Mouse (Mus musculus) embryonic facial prominence, embryonic 12.5 days (tissue): Measurements from ENCODE around the gene Barhl1. TPM values are rescaled to one million over a fixed set of nuclear protein-coding genes. Genes with fewer than 3 reads are reported as not detected.

ENCODE experiments used
- ATAC-seq: fragments of 200-750 bp; cut with Nextera tagmentation; 2 replicates; pipeline ENCODE4 v1.8.0; 2017; ENCODE audit not compliant: insufficient number of reproducible peaks, insufficient read depth, low FRiP score, low TSS enrichment
- H3K27ac ChIP-seq: fragments of 300-500 bp; sonication (generic); 2 replicates; pipeline ENCODE4 v1.5.1; 2016; ENCODE audit warnings: mild to moderate bottlenecking
- H3K27me3 ChIP-seq: fragments of 300-500 bp; sonication (generic); 2 replicates; pipeline ENCODE4 v1.6.1; 2016; ENCODE audit warnings: mild to moderate bottlenecking, moderate library complexity
- H3K36me3 ChIP-seq: fragments of 300-500 bp; sonication (generic); 2 replicates; pipeline ENCODE4 v1.6.1; 2016; ENCODE audit warnings: mild to moderate bottlenecking
- H3K4me1 ChIP-seq: fragments of 300-500 bp; sonication (generic); 2 replicates; pipeline ENCODE4 v1.6.1; 2016
- H3K4me2 ChIP-seq: fragments of 300-500 bp; sonication (generic); replicated peaks from 2 replicates; pipeline ENCODE4 v1.6.1; 2016; ENCODE audit warnings: mild to moderate bottlenecking, moderate library complexity
- H3K4me3 ChIP-seq: fragments of 300-500 bp; sonication (generic); 2 replicates; pipeline ENCODE4 v1.5.1; 2016; ENCODE audit warnings: mild to moderate bottlenecking
- H3K9ac ChIP-seq: fragments of 300-500 bp; sonication (generic); 2 replicates; pipeline ENCODE4 v1.6.1; 2016; ENCODE audit warnings: mild to moderate bottlenecking, moderate library complexity
- H3K9me3 ChIP-seq: fragments of 300-500 bp; sonication (generic); 2 replicates; pipeline ENCODE4 v1.6.1; 2016; ENCODE audit warnings: mild to moderate bottlenecking, moderate library complexity
- WGBS: fragments of 180-500 bp; shearing (Covaris S2); methylation state at CpG from one replicate; pipeline ENCODE4 v1.1.7; 2016; 5-methylcytosine and 5-hydroxymethylcytosine counted together
- polyA plus RNA-seq: library from polyadenylated mRNA; unstranded; fragments of >200 nt; fragmentation: Nextera tagmentation; extraction: Ambion mirVana; gene quantifications from 2 replicates; pipeline ENCODE4 v1.2.1, GENCODE M21; 2016

Barhl1 gene
- polyA plus RNA-seq, 1 experiment from 2014 or later = 1.5 TPM

DNA sequence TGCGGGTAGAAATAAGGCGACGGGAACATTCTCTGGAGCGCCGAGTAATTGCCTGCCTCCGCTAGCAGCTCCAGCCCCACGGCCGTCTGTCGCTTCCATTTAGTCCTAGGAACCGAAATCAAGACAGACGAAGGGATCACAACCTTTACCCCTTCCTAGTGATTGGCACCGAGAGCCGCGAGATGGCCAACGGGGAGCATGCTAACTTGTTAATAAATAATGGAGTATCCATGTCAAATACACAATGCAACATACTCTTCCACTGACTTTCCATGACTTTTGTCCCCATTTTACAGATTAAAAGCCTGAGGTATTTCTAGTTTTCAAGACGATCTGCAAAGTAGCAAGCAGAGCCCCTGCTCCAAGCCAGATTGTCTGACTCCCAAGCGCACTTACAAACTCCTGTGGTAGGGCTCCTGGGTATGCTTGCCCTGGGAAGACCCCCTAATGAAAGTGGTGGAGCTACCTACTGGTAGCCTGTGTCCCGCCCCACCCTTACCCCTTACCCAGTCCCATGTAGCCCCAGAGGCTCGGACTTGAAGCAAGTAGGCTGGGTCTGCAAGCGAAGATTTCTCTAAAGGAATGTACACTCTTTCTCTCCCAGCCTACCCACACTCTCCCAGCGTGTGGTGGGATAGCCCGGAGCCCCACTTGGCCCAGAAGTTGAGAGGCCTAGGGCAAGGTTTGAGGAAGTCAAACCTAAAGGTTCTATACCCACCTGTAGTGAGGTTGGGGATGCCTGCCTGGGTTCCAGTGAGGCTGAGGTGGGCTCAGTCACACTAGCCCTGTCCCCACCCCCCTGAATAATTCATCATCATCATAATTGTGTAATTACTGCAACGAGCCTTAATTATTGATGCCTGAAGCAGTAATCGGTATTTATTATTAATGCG lies 6.4 kb downstream of the Barhl1 start:
- ATAC-seq = no peak
- H3K9ac ChIP-seq = no peak overlapping the region
- no peaks in the 10 kb centered on the region for H3K9me3 ChIP-seq
- H3K4me3 ChIP-seq = no peak overlapping the region
- no peak overlapping the region for H3K27ac ChIP-seq
- peaks cover 95% of the 10 kb centered on the region for H3K27me3 ChIP-seq
- no peak overlapping the region for H3K4me2 ChIP-seq
- 5% methylated on average over 25 of the region's 25 CpGs for WGBS
- H3K4me1 ChIP-seq = peaks cover 20% of the 10 kb centered on the region
- peaks cover 11% of the 10 kb centered on the region; the same call in 1 of the 2 replicates for H3K36me3 ChIP-seq

DNA sequence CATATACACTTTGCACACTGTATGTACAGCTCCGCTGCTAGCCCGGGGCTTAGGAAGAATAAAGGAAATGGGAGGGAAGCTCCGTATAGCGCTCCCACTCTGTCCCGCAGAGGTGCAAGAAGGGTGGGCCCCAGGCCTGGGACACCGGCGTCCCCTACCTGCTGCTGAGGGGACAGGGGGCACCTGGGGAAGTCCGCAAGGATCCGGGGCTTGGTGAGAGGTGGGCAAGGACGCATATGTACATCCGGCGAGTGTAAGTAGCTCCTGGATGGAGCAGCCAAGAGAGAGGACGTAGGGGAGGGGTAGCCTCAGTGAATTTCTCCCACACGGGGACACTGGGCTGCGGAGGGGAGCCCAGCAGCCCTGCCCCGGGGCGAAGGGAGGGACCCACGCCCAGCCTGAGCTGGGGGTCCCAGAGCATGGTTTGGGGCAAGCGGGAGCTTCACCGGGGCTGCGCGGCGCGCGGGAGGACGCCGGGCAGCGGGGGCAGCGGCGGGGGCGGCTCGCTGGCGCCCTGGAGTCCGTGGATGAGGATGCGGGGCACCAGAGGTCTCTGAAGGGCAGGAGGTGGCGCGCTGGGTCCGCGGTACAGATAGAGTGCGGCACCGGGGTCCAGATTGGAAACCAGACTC lies 7.2 kb downstream of the Barhl1 start:
- H3K36me3 ChIP-seq = peaks cover 12% of the 10 kb centered on the region; the same call in 1 of the 2 replicates
- H3K27me3 ChIP-seq = peaks cover 87% of the 10 kb centered on the region
- H3K9me3 ChIP-seq = no peaks in the 10 kb centered on the region
- H3K9ac ChIP-seq = no peak overlapping the region
- no peak overlapping the region for H3K27ac ChIP-seq
- H3K4me1 ChIP-seq = peaks cover 20% of the 10 kb centered on the region
- WGBS = under 1% methylated on average over 41 of the region's 41 CpGs
- ATAC-seq = no peak
- peak overlapping the region; percentile 3; the same call in 1 of the 2 replicates for H3K4me2 ChIP-seq
- peak overlapping the region; percentile 19; the same call in 1 of the 2 replicates for H3K4me3 ChIP-seq

DNA sequence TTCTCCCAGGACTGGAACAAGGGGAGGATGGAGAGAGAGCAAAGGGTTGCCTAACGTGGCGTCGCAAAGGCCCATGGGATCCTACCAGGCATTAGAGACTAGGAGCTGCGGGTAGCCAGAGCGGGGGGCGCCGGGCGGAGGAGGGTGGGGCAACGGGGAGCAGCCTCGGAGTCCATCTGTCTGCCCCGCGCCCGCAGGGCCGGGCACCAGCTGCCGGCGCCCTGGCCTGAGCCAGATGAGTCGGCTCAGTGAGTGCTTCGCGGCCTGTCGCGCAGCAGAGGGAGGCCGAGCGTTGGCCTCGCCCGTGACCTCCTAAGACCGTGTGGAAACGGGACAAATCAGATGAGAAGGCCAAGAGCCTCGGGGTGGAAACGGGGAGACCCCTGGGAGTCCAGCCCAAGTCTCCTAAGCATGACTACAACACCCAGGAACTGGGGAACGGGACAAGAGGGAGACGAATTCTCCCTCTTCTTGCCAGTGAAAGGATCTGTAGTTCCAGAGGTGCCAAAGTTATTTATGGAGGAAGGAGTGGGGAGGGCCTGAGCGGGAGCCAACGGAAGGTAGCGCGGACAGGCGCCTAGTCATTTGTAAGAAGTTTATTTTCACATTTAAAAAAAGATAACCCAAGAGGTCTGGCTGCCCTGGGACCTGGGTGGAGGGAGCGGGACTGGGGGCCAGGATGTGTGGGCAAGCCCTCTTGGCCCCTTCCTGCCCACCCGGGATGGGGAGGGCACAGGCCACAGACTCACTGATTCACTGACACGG lies 7.9 kb downstream of the Barhl1 start:
- peak overlapping the region; percentile 19; the same call in 1 of the 2 replicates for H3K4me3 ChIP-seq
- WGBS = under 1% methylated on average over 39 of the region's 39 CpGs
- peaks cover 20% of the 10 kb centered on the region for H3K4me1 ChIP-seq
- no peak overlapping the region for H3K9ac ChIP-seq
- H3K4me2 ChIP-seq = peak overlapping the region; percentile 29
- H3K36me3 ChIP-seq = peaks cover 12% of the 10 kb centered on the region; the same call in 1 of the 2 replicates
- no peak for ATAC-seq
- peaks cover 80% of the 10 kb centered on the region for H3K27me3 ChIP-seq
- H3K27ac ChIP-seq = no peak overlapping the region
- H3K9me3 ChIP-seq = no peaks in the 10 kb centered on the region

DNA sequence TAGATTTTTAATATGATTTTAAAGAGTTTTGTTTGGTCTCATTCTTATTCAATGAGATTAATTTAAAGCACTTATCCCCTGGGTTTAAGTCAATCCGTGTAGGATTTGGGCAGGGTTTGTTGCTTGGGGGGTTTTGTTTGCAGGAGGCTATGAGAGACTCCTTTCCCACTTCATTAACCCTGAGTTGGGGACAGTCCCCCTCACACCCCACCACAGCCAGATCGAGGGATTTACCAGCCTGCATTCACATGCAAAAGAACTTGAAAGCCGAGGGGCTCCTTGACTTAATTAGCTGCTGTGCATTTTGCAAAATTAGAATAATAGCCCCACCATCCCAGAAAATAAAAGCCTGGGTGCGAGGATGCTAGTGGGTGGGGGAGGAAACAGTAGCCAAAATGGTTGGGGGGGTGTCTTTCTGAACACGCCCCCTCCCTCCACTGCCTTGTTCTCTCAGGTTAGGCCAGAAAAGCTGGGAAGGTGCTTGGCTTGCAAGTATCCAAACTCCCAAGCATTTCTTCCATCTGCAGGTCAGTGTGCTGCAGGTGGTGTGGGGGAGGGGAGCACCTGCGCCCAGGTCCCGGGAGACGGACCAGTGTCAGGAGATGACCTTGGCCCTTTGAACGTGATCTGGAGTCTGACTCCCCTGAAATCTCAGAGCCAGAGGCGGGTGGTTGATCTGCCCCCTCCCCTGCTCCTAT lies 8.6 kb downstream of the Barhl1 start:
- peaks cover 73% of the 10 kb centered on the region for H3K27me3 ChIP-seq
- H3K4me1 ChIP-seq = peaks cover 20% of the 10 kb centered on the region
- no peaks in the 10 kb centered on the region for H3K9me3 ChIP-seq
- H3K4me2 ChIP-seq = peak overlapping the region; percentile 29
- WGBS = 6% methylated on average over 10 of the region's 10 CpGs
- no peak for ATAC-seq
- peaks cover 12% of the 10 kb centered on the region; the same call in 1 of the 2 replicates for H3K36me3 ChIP-seq
- no peak overlapping the region for H3K9ac ChIP-seq
- H3K27ac ChIP-seq = no peak overlapping the region
- no peak overlapping the region for H3K4me3 ChIP-seq

DNA sequence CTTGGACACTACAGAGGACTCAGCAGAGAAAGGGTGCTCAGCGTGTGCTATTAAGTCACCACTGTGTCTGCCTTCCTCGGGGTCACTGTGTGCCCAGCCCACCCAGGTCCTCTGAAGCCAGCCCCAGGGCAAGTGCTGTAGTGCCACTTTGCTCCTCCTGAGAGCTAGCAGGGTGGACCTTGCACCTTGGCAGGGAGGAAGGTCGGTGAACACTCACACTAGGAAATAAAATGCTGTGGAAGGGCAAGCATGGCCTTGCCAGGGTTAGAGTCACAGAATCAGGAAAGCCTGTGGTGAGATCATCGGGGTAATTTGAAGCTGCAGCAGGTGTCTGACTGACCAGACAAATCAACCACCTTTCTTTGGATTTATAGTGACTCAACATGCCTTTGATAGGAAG lies 10.9 kb downstream of the Barhl1 start:
- Histone ChIP-seq H3K27ac (no peak overlapping the region), H3K4me1 (peaks cover 15% of the 10 kb centered on the region), H3K4me2 (no peak overlapping the region), H3K9me3 (no peaks in the 10 kb centered on the region), H3K9ac (no peak overlapping the region), H3K4me3 (no peak overlapping the region), H3K27me3 (peaks cover 50% of the 10 kb centered on the region), H3K36me3 (peaks cover 17% of the 10 kb centered on the region; the same call in 1 of the 2 replicates)
- 66% methylated on average over 4 of the region's 4 CpGs for WGBS
- ATAC-seq = no peak

DNA sequence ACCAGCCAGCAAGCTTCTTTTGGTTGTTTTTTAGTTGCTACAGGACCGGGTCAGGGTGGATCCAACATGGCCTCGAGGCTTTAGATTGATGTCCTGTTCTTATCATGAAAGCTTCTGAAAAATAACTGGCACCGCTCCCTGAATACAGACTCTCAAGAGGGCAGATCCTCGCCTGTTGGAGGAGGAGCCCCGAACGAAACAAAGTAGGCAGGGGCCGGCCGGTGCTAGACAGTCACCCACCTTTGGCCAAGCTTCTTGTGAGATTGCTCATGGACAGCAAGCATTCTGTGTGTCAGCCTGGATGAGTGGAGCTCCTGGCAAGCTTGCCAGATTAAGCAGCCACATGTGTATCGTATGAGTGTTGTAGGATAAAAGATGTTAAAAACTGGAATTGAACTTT lies 11.7 kb downstream of the Barhl1 start:
- H3K4me2 ChIP-seq = no peak overlapping the region
- 86% methylated on average over 9 of the region's 9 CpGs for WGBS
- no peak overlapping the region for H3K4me3 ChIP-seq
- ATAC-seq = no peak
- peaks cover 22% of the 10 kb centered on the region for H3K36me3 ChIP-seq
- no peak overlapping the region for H3K9ac ChIP-seq
- peaks cover 15% of the 10 kb centered on the region for H3K4me1 ChIP-seq
- H3K9me3 ChIP-seq = no peaks in the 10 kb centered on the region
- no peak overlapping the region for H3K27ac ChIP-seq
- peaks cover 42% of the 10 kb centered on the region for H3K27me3 ChIP-seq

DNA sequence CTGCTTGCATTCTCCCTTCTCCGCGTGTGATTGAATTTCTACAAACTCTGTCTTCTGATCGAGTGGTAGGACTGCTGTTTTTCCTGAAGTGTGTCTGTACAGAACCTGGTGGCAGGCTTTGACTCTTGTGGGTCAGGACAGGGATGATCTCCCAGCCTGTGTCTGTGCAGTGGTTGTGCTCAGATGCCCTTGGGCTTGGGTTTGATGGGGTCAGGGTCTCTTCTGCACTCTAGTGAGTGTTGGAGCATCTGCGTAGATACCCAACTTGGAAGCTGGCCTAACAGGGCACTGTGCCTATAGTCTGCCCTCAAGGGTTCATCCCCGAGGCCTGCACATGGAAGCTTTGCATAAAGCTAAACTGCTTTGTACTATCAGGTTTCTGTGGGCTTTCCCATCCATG lies 12.6 kb downstream of the Barhl1 start:
- Histone ChIP-seq H3K27me3 (peaks cover 33% of the 10 kb centered on the region), H3K4me2 (no peak overlapping the region)

DNA sequence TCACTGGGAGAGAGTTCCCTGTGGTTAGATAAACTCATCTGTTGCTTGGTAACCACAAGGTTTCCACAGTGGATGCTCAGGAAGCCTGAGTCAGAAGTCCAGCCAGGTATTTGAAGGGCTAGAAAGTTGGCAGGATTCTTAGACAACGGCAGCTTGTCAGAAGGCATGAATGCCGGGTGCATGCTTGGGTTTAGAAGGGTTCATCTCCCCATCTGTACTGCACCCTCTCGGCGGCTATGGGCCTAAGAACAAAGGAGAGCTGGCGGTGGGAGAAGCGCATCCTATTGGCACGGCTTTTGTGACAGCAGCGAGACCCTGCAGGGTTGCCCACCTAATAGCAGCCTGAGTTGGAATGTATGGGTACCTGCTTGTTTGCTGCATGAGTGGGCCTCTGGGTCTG lies 14.2 kb downstream of the Barhl1 start:
- H3K4me3 ChIP-seq = no peak overlapping the region
- no peaks in the 10 kb centered on the region for H3K4me1 ChIP-seq
- no peak overlapping the region for H3K4me2 ChIP-seq
- 88% methylated on average over 8 of the region's 8 CpGs for WGBS
- H3K27me3 ChIP-seq = peaks cover 17% of the 10 kb centered on the region
- no peak for ATAC-seq
- no peak overlapping the region for H3K9ac ChIP-seq
- no peaks in the 10 kb centered on the region for H3K9me3 ChIP-seq
- no peak overlapping the region for H3K27ac ChIP-seq
- peaks cover 33% of the 10 kb centered on the region for H3K36me3 ChIP-seq

More for the DNA sequence above, 12.6 kb downstream of the Barhl1 start:
- Histone ChIP-seq H3K4me1 (peaks cover 8% of the 10 kb centered on the region), H3K27ac (no peak overlapping the region), H3K9me3 (no peaks in the 10 kb centered on the region), H3K36me3 (peaks cover 27% of the 10 kb centered on the region), H3K4me3 (no peak overlapping the region), H3K9ac (no peak overlapping the region)
- no peak for ATAC-seq
- WGBS = 86% methylated on average over 5 of the region's 5 CpGs

DNA sequence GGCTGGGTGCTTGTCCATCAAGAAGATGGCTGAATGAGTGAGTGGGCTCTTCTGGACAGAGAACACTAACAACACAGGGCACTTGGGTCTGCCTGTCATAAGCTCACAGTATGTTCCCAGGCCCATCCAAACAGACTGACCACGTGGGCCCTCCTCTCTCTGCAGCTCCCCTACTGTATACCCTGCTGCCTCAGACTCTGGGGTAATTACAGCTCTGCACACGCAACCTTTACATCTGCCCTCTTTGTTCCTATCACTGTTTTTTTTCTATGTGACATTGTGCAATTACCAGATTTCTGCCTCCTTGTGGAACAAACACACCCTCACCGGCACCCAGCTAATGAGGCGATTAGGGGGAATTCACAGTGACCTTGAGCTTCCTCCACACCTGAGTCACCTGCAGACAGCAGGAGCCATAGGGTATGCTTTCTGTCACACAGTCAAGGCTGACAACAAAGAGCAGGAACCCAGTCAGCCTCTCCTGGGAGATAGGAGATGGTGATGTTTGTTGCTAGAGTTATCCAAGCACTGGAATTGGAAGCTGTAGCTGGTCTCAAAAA lies 19.0 kb downstream of the Barhl1 start:
- Histone ChIP-seq H3K9ac (no peak overlapping the region), H3K4me3 (no peak overlapping the region), H3K4me1 (no peaks in the 10 kb centered on the region), H3K4me2 (no peak overlapping the region), H3K36me3 (peaks cover 58% of the 10 kb centered on the region), H3K27ac (no peak overlapping the region), H3K9me3 (no peaks in the 10 kb centered on the region), H3K27me3 (no peaks in the 10 kb centered on the region)
- ATAC-seq = no peak
- 78% methylated on average over 4 of the region's 4 CpGs for WGBS

DNA sequence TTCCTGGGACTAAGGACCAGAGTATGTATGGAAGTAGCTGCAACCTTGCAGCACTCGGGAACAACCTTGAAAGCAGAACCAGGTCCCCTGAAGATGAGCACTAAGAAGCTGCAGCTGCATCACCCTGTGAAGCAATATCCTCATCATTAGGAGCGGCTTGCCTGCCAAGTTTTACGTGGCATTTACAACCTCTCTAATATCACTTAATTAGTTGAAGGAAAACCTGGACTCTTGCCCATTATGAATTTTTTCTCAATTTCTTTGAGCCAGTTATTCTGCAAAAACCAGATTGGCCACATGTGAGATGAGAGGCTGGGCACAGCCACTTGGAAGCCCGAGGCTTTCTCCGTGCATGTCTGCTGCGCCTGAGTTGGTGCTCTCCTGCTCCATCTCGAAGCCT lies 20.6 kb downstream of the Barhl1 start:
- Histone ChIP-seq H3K4me1 (no peaks in the 10 kb centered on the region), H3K27ac (no peak overlapping the region), H3K9me3 (no peaks in the 10 kb centered on the region), H3K4me2 (no peak overlapping the region), H3K9ac (no peak overlapping the region), H3K36me3 (peaks cover 61% of the 10 kb centered on the region), H3K27me3 (no peaks in the 10 kb centered on the region), H3K4me3 (no peak overlapping the region)
- WGBS = 88% methylated on average over 7 of the region's 7 CpGs
- ATAC-seq = no peak

DNA sequence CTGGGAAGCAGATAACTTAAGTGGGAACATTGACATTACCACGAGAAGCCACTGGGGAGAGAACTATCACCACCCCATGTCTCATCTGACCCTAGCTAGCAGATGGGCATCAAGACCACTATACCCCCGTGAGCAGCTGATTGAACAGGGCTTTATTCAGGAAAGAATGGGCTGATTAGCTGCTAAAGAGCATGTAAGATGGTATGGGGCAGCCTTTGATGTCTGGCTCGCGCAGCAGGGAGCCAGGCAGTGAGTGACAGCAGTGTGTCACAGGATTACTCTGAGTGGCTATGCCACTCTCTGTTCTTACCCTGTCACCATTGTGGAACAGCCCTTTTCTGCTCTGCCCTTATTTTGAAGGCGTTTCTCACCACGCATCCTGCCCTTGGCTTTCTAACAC lies 22.9 kb downstream of the Barhl1 start:
- WGBS = 60% methylated on average over 6 of the region's 6 CpGs
- ATAC-seq = no peak

More for the DNA sequence above, 22.9 kb downstream of the Barhl1 start:
- no peak overlapping the region for H3K4me3 ChIP-seq
- H3K27ac ChIP-seq = no peak overlapping the region
- H3K9me3 ChIP-seq = no peaks in the 10 kb centered on the region
- H3K4me2 ChIP-seq = no peak overlapping the region
- H3K4me1 ChIP-seq = no peaks in the 10 kb centered on the region
- H3K9ac ChIP-seq = no peak overlapping the region
- peaks cover 65% of the 10 kb centered on the region for H3K36me3 ChIP-seq
- no peaks in the 10 kb centered on the region for H3K27me3 ChIP-seq
